Mouse (Mus musculus): ENCODE data around the gene Gm35134.
"Not testable (repeated sequence)": the region's sequence is repeated elsewhere in the genome, so short reads cannot be mapped to it uniquely, and the experiment has no call there.

Gene Gm35134

DNA sequence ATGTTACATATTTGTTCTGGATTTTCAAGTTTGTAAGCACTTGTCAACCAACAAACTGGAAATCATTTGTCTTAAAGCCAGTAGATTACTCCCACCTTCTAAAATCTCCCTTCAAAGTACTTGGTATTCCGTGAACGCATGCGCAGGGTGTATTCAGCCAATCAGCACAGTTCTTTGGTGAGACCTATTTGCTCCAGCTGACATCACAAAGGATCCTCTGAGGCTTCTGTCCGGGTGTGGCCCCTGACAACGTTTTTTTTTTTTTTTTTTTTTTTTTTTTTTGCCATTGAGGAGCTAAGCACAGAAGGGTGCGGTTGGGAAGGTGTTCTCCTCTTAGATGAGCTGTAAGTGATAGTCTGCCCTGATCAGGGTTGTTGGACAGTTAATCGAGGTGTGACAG, at the start of gene Gm35134:
Gene Gm35134, plus strand, starts transcription at position 301 of the 400 bp plus-strand sequence.
- not testable (repeated sequence) for TF ChIP-seq GATA4 (IDR thresholded peaks at IDR 0.05; ENCODE audit: insufficient replicate concordance, low read length)

Measured in liver, adult (tissue).